Mouse (Mus musculus): Measurements from ENCODE around the gene Rps9. TPM values are rescaled to one million over a fixed set of nuclear protein-coding genes. Genes with fewer than 3 reads are reported as not detected.
A peak's percentile ranks its signal among the peaks of the same experiment; 100 is the strongest.
"Not testable (repeated sequence)": the region's sequence is repeated elsewhere in the genome, so short reads cannot be mapped to it uniquely, and the experiment has no call there.

Gene Rps9
- polyA plus RNA-seq, 1 experiment from 2014 or later: 843 TPM

DNA sequence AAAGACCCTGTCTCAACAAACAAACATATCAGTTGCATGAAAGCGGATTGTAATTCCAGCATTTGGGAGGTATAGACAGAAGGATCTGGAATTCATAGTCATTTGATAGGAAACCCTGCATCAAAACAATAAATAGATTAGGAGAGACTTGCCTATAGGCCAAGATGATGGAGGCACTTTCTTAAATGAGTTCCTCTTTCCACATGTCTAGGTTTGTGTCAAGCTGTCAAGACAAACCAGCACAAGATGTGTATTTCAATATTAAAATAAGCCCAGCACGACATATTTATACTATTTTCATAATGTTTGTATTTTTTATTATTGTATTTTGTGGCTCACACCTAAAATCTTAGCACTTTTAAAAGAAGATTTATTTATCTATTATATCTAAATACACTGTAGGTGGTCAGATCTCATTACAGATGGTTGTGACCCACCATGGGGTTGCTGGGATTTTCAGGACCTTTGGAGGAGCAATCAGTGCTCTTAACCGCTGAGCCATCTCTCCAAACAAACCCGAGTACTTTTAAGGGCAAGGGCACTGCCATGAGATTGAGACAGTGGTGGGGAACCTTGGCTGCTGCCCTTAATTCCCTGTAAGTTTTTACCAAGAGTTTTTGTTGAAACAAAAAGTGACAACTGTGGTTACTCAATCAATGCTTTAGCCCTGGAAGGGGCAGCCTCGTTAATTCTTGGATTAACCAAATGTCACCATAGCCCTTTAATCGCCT lies 480 bp upstream of the Rps9 start:
- Histone ChIP-seq H3K27me3 (no peaks in the 10 kb centered on the region), H3K36me3 (peaks cover 46% of the 10 kb centered on the region), H3K4me1 (replicated peaks) (peaks cover 18% of the 10 kb centered on the region), H3K27ac (peak overlapping the region; percentile 91), H3K4me2 (peak overlapping the region; percentile 79), H3K9ac (no peak overlapping the region; the same call in 1 of the 2 replicates), H3K9me3 (replicated peaks) (no peaks in the 10 kb centered on the region), H3K4me3 (peak overlapping the region; percentile 79)
- ATAC-seq (replicated peaks; ENCODE audit: insufficient number of reproducible peaks, insufficient read depth, low FRiP score, low read depth): peak; percentile 25; the same call in 1 of the 2 replicates
- WGBS: 18% methylated on average over 6 of the region's 6 CpGs

DNA sequence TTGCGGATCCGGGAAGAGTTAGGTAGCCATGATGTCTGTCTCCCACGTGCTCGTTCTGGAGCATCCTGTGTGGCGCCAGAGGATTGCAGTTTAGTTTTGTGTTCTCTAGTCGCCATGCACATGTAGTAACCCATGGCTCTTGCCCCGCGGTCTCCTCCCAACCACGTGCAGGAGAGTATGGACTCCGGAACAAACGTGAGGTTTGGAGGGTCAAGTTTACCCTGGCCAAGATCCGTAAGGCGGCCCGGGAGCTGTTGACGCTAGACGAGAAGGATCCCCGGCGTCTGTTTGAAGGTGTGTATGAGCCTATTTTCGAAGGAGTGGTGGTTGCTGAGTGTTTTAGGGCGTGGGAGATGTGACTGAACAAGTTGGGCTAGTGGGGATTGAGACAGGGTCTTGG lies 682 bp downstream of the Rps9 start:
- ATAC-seq (replicated peaks; ENCODE audit: insufficient number of reproducible peaks, insufficient read depth, low FRiP score, low read depth): peak; percentile 14; the same call in 1 of the 2 replicates
- WGBS: 0% methylated on average over 20 of the region's 20 CpGs
- Histone ChIP-seq H3K27me3 (no peaks in the 10 kb centered on the region), H3K9ac (peak overlapping the region; percentile 76), H3K4me3 (peak overlapping the region; percentile 79), H3K4me1 (replicated peaks) (peaks cover 18% of the 10 kb centered on the region), H3K36me3 (peaks cover 34% of the 10 kb centered on the region), H3K4me2 (peak overlapping the region; percentile 79), H3K9me3 (replicated peaks) (no peaks in the 10 kb centered on the region), H3K27ac (peak overlapping the region; percentile 91)

DNA sequence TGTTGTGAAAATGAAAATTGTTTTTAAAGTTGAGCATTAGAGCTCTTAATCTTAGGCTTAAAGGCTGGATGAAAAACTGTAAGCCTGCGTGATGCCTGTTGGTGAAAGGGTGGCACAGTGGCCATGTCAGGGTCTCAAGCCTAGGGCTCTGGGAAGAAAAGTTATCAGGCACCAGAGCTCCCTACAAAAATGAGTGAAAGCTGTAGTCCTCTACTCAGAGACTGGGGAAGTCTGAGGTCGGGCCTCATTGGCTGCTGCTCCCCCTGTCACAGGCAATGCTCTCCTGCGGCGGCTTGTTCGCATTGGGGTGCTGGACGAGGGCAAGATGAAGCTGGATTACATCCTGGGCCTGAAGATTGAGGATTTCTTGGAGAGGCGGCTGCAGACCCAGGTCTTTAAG lies 1.7 kb downstream of the Rps9 start:
- peak overlapping the region; percentile 91; the same call in 1 of the 2 replicates for H3K27ac ChIP-seq
- peak overlapping the region; percentile 79 for H3K4me2 ChIP-seq
- WGBS: 7% methylated on average over 7 of the region's 7 CpGs

DNA sequence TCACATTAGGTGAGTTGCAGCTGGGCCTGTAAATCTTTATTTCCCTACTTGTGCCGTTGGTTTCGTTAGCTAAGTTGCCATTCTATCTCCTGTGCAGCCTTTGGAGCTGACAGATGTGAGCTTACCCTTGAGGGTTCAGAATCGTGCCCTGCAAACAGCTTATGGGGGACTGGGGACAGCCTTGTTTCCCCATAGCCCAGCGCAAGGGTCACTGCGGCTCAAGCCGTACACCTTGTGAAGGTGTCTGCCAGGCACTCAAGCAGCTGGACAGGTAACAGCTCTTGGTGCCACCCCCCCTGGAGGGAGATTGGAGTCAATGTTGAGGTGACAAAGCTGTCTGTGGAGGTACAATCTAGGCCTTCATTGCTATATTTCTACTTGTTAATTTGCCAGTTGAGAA lies 2.1 kb downstream of the Rps9 start:
- H3K27me3 ChIP-seq: no peaks in the 10 kb centered on the region
- H3K9ac ChIP-seq: peak overlapping the region; percentile 76
- H3K27ac ChIP-seq: peak overlapping the region; percentile 26; the same call in 1 of the 2 replicates
- no peaks in the 10 kb centered on the region for H3K9me3 ChIP-seq (replicated peaks)
- WGBS: 29% methylated on average over 6 of the region's 6 CpGs
- peak overlapping the region; percentile 79 for H3K4me2 ChIP-seq
- peaks cover 18% of the 10 kb centered on the region for H3K4me1 ChIP-seq (replicated peaks)
- peak overlapping the region; percentile 79 for H3K4me3 ChIP-seq
- no peak for ATAC-seq (replicated peaks; ENCODE audit: insufficient number of reproducible peaks, insufficient read depth, low FRiP score, low read depth)
- peaks cover 23% of the 10 kb centered on the region for H3K36me3 ChIP-seq

More for the DNA sequence above, 1.7 kb downstream of the Rps9 start:
- Histone ChIP-seq H3K36me3 (peaks cover 25% of the 10 kb centered on the region), H3K9ac (peak overlapping the region; percentile 76), H3K4me1 (replicated peaks) (peaks cover 18% of the 10 kb centered on the region), H3K4me3 (peak overlapping the region; percentile 79)
- not testable (repeated sequence) for H3K27me3 ChIP-seq; H3K9me3 ChIP-seq (replicated peaks); ATAC-seq (replicated peaks; ENCODE audit: insufficient number of reproducible peaks, insufficient read depth, low FRiP score, low read depth)

DNA sequence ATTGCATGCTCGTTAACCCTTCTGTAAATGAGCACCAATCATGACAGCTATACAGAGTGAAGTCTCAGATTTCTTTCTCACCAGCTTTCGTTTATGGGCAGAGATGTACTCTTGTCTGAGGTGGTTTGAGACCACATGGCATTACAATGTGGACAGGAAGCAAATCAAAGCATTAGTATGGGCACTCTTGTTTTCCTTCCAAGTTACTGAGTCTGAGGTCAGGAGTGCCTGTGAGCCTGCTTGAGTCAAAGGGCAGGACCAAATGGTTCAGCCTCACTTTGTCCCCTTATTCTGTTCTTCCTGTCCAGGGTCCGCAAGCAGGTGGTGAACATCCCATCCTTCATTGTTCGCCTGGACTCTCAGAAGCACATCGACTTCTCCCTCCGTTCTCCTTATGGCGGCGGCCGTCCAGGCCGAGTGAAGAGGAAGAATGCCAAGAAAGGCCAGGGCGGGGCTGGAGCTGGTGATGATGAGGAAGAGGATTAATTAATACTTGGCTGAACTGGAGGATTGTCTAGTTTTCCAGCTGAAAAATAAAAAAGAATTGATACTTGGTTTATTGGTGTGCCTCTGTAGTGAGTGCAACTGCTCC lies 2.6 kb downstream of the Rps9 start:
- ATAC-seq (replicated peaks; ENCODE audit: insufficient number of reproducible peaks, insufficient read depth, low FRiP score, low read depth): no peak
- H3K4me1 ChIP-seq (replicated peaks): peaks cover 18% of the 10 kb centered on the region
- peak overlapping the region; percentile 26; the same call in 1 of the 2 replicates for H3K27ac ChIP-seq
- no peaks in the 10 kb centered on the region for H3K9me3 ChIP-seq (replicated peaks)
- no peak overlapping the region for H3K9ac ChIP-seq
- H3K36me3 ChIP-seq: peaks cover 19% of the 10 kb centered on the region
- WGBS: 48% methylated on average over 11 of the region's 11 CpGs
- H3K4me3 ChIP-seq: peak overlapping the region; percentile 79; the same call in 1 of the 2 replicates
- no peaks in the 10 kb centered on the region for H3K27me3 ChIP-seq
- H3K4me2 ChIP-seq: peak overlapping the region; percentile 79

DNA sequence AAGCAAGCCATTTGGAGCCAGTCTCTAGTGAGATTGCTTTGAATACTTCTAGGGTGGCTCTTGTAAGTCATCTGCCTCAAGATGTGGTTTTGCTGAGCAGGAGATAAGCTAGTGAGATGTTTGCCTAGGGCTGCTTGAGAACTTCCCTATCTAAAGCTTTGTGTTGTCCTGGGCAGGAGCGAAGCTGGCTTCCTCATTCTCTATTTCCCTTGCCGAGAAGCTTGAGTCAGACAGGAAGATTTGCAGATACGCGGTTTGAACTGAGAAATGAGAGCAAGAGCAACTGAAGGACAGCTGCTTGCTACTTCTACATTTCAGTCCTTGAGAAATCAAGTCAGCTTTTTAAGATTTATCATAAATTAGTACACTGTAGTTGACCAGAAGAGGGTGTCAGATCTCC lies 3.2 kb downstream of the Rps9 start:
- no peak overlapping the region for H3K4me2 ChIP-seq
- WGBS: 53% methylated on average over 4 of the region's 4 CpGs
- peaks cover 19% of the 10 kb centered on the region for H3K36me3 ChIP-seq
- no peak overlapping the region for H3K9ac ChIP-seq
- no peaks in the 10 kb centered on the region for H3K9me3 ChIP-seq (replicated peaks)
- H3K27ac ChIP-seq: no peak overlapping the region
- no peak overlapping the region for H3K4me3 ChIP-seq
- no peaks in the 10 kb centered on the region for H3K27me3 ChIP-seq
- no peak for ATAC-seq (replicated peaks; ENCODE audit: insufficient number of reproducible peaks, insufficient read depth, low FRiP score, low read depth)
- H3K4me1 ChIP-seq (replicated peaks): peaks cover 18% of the 10 kb centered on the region

DNA sequence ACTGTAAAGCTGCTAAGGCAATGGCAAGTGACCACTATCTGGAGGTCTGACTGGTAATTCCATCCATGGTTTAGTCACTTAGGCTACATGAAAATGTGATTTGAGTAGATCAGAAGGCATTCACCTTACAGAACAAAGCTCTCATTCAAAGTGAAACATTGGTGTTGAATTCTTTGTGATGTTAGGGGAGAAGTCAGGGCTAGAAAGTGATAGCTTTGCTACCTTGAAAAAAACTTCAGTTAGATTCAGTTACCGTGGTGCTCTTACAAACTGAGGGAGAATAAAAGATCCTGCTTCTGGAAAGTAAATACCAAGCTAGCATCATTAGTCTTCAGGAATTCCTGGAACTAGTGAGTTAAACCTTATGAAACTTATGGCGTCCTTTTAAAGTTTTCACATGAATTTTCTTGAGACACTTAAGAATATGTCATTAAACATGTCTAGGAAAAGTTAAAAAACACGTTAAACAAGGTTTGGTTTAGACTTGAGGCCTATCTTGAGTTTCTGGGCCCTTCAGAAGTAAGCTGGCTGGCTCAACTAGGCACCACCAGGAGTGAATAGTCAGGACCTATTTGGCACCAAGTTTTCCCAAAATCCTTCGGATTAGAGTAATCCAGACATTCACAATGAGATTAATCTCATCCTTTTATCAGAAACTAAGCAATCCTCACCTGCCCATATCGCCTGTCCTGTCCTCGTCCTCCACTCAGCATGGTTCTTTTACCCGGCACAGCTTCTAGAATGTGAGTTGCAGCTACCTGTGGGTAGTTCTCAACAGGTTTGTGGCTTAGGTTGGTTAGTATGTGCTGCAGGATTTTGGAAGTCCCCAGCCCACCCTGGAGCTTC lies 4.0 kb downstream of the Rps9 start:
- Histone ChIP-seq H3K4me3 (no peak overlapping the region), H3K27ac (no peak overlapping the region), H3K27me3 (no peaks in the 10 kb centered on the region), H3K36me3 (peaks cover 19% of the 10 kb centered on the region), H3K9ac (no peak overlapping the region), H3K4me2 (no peak overlapping the region), H3K4me1 (replicated peaks) (peaks cover 18% of the 10 kb centered on the region), H3K9me3 (replicated peaks) (no peaks in the 10 kb centered on the region)
- WGBS: 42% methylated on average over 7 of the region's 7 CpGs
- ATAC-seq (replicated peaks; ENCODE audit: insufficient number of reproducible peaks, insufficient read depth, low FRiP score, low read depth): no peak

DNA sequence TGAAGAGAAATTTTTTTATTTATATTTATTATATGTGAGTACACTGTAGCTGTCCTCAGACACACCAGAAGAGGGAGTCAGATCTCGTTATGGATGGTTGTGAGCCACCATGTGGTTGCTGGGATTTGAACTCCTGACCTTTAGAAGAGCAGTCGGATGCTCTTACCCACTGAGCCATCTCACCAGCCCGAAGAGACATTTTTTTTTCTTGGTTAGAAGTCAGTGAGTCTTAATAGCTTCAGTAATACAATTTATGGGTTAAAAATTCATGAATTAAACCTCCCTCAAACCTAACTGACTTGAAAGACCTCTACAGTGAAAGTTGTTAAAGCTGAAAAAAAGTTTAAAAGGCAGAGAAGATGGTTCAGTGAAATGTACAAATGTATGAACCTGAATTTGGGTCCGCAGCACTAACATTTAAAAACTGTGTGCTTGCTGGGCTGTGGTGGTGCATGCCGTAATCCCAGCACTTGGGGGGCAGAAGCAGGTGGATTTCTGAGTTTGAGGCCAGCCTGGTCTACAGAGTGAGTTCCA lies 4.7 kb downstream of the Rps9 start:
- WGBS: 46% methylated on average over 5 of the region's 5 CpGs
- not testable (repeated sequence) for ATAC-seq (replicated peaks; ENCODE audit: insufficient number of reproducible peaks, insufficient read depth, low FRiP score, low read depth); H3K9me3 ChIP-seq (replicated peaks)

DNA sequence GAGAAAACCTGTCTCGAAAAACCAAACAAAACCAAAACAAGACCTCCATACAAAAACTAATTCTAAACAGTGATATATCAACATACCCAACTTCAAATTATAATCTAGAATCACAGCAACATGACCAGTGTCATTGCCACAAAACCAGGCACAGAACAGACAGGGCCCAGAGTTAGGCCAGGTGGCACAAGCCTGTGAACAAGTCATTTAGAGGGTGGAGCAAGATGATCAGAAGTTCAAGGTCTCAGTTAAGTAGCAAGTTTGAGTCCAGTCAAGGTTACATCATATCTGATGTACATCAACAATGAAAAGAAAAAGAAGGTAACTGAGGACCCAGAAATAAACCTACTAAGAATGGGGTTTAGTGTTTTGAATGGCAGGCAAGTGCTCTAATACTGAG lies 5.2 kb downstream of the Rps9 start:
- Histone ChIP-seq H3K36me3 (peaks cover 19% of the 10 kb centered on the region), H3K27me3 (no peaks in the 10 kb centered on the region), H3K4me3 (no peak overlapping the region), H3K9me3 (replicated peaks) (no peaks in the 10 kb centered on the region), H3K4me2 (no peak overlapping the region), H3K9ac (no peak overlapping the region), H3K27ac (no peak overlapping the region), H3K4me1 (replicated peaks) (peaks cover 18% of the 10 kb centered on the region)
- ATAC-seq (replicated peaks; ENCODE audit: insufficient number of reproducible peaks, insufficient read depth, low FRiP score, low read depth): no peak
- WGBS: 57% methylated on average over 1 of the region's 1 CpGs

More for the DNA sequence above, 4.7 kb downstream of the Rps9 start:
- not testable (repeated sequence) for H3K27ac ChIP-seq, H3K4me3 ChIP-seq, H3K9ac ChIP-seq, H3K4me2 ChIP-seq, H3K27me3 ChIP-seq
- peaks cover 18% of the 10 kb centered on the region for H3K4me1 ChIP-seq (replicated peaks)
- H3K36me3 ChIP-seq: peaks cover 19% of the 10 kb centered on the region

DNA sequence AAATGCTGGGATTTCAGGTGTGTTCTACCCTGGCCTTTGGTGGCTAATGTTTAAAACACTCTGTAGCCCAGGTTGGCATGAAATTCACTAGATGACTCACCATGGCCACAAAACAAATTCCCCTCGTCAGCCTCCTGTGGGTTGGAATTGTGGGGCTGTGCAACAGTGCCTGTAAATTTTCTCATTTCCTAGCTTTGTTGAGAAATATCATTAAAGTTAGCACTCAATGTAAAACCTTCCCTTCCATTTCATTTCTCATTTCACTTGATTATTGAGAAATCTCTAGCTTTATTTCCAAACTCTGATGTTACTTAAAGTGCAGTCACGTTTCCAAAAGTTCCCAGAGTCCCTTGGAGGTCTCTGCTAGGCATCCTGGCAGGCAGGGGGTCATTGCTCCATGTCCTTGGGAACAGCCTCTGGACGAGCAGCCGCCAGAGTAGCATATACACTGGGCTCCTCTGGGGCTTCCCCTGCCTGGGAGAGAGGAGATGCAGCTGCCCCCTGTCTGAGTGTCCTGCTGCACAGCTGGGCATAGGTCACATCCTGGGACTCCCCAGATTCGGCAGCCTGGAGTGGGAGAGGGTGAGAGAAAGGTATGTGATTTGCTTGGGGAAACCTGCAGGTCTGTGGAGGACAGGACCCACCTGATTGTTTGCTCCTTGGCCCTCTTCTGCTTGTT lies 8.6 kb downstream of the Rps9 start:
- no peak for ATAC-seq (replicated peaks; ENCODE audit: insufficient number of reproducible peaks, insufficient read depth, low FRiP score, low read depth)
- H3K27ac ChIP-seq: no peak overlapping the region

More for the DNA sequence above, 8.6 kb downstream of the Rps9 start:
- Histone ChIP-seq H3K36me3 (0 out of 2 replicates have a peak, but pooled peaks cover 3% of the 10 kb centered on the region), H3K4me1 (replicated peaks) (no peaks in the 10 kb centered on the region), H3K9ac (no peak overlapping the region), H3K4me3 (no peak overlapping the region), H3K4me2 (no peak overlapping the region), H3K9me3 (replicated peaks) (no peaks in the 10 kb centered on the region), H3K27me3 (no peaks in the 10 kb centered on the region)
- 33% methylated on average over 5 of the region's 5 CpGs for WGBS

All from heart, embryonic 15.5 days (tissue).